Mouse (Mus musculus) small intestine, adult 2 months (tissue): Measurements from ENCODE around the gene Cox10.

ENCODE experiments used
- CTCF ChIP-seq: fragments of 200-500 bp; IDR thresholded peaks from 2 replicates; pipeline ENCODE4 v1.5.1; 2012; ENCODE audit warnings: low read depth, mild to moderate bottlenecking, control low read depth, inconsistent platforms, low read length, moderate library complexity, mixed read lengths; ENCODE audit not compliant: insufficient replicate concordance, insufficient read length; ENCODE audit errors: extremely low read depth
- POLR2A ChIP-seq: fragments of 200-500 bp; IDR thresholded peaks from 2 replicates; pipeline ENCODE4 v1.6.1; 2012; ENCODE audit warnings: low read depth, mild to moderate bottlenecking, control low read depth, inconsistent platforms, low read length, moderate library complexity

DNA sequence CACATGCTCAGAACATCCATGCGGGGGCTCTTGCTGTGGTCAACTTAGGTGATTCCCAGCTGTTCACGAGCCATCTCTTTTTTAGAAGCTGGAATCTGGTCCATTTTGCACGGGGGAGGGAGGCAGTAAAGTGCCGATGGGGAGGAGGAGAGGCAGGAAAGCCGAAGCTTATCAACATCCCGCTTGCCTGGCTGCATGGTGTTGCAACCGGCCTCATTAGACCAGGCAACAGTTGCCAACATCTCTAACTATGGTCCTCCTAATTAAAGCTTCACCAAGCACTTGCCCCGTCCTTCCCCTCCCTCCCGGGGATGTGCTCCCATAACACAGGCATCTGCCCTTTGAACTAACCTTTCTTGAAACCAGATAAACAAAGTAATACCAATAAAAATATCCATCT lies 48.7 kb upstream of the Cox10 start:
- TF ChIP-seq POLR2A = no peak
- no peak for TF ChIP-seq CTCF
